Mouse (Mus musculus) ES-Bruce4 (cell line): Measurements from ENCODE around the gene Gm5089. TPM values are rescaled to one million over a fixed set of nuclear protein-coding genes. Genes with fewer than 3 reads are reported as not detected.

ENCODE experiments used
- H3K27ac ChIP-seq: 2 replicates; pipeline ENCODE4 v1.5.1; 2012; ENCODE audit warnings: low read length, inconsistent platforms; ENCODE audit not compliant: insufficient read depth
- H3K27me3 ChIP-seq: 2 replicates; pipeline ENCODE4 v1.6.1; 2012; ENCODE audit warnings: mild to moderate bottlenecking, low read length, inconsistent platforms; ENCODE audit not compliant: control insufficient read depth, poor library complexity, insufficient read depth, severe bottlenecking
- H3K36me3 ChIP-seq: 2 replicates; pipeline ENCODE4 v1.6.1; 2012; ENCODE audit warnings: inconsistent platforms, mild to moderate bottlenecking, low read length, moderate library complexity; ENCODE audit not compliant: control insufficient read depth, poor library complexity, insufficient read depth, severe bottlenecking
- H3K4me1 ChIP-seq: one replicate; pipeline ENCODE4 v1.8.1; 2011; ENCODE audit warnings: low read length; ENCODE audit not compliant: control insufficient read depth, insufficient read depth
- H3K4me3 ChIP-seq: 2 replicates; pipeline ENCODE4 v1.5.1; 2011; ENCODE audit warnings: low read depth, mild to moderate bottlenecking, low read length
- H3K9ac ChIP-seq: 2 replicates; pipeline ENCODE4 v1.6.1; 2012; ENCODE audit warnings: low read depth, mild to moderate bottlenecking, inconsistent platforms; ENCODE audit not compliant: poor library complexity, severe bottlenecking
- H3K9me3 ChIP-seq: replicated peaks from 2 replicates; pipeline ENCODE4 v1.6.1; 2012; ENCODE audit warnings: mild to moderate bottlenecking, low read length, inconsistent platforms; ENCODE audit not compliant: control insufficient read depth, poor library complexity, insufficient read depth, severe bottlenecking
- CTCF ChIP-seq: IDR thresholded peaks from one replicate; pipeline ENCODE4 v1.8.1; 2011; ENCODE audit warnings: low read depth, low read length
- EP300 ChIP-seq: IDR thresholded peaks from 2 replicates; pipeline ENCODE4 v1.6.1; 2011; ENCODE audit warnings: low read depth, low read length; ENCODE audit not compliant: insufficient read depth
- POLR2A ChIP-seq: IDR thresholded peaks from one replicate; pipeline ENCODE4 v1.8.1; 2011; ENCODE audit warnings: low read length; ENCODE audit not compliant: insufficient read depth
- polyA plus RNA-seq: library from polyadenylated mRNA; stranded (reverse); fragments of >200 nt; gene quantifications from 2 replicates; pipeline ENCODE4 v1.2.4, GENCODE M21; 2011; ENCODE audit warnings: low read depth; ENCODE audit not compliant: missing spikeins, insufficient read depth, insufficient read length

Gm5089 gene
- polyA plus RNA-seq, 1 experiment, result 0.40 TPM

DNA sequence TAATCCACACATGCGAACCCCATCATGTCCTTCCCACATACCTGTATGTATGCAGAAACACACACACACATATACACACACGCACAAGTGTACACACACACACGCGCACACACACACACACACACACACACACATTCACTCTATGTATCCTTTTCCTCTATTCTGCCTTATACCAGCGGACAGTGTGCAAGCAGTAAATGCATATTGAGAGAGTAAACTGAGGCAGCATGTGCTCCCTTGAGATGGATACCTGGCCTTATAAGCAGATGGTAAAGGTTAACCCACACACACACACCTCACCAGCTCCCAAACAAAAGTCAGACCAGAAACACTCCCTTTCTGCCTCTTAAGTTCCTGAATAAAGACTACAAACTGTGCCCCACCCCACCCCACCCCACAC, 65.2 kb downstream of the Gm5089 start:
- Histone ChIP-seq H3K27ac (no peak overlapping the region), H3K9ac (no peak overlapping the region), H3K9me3 (no peaks in the 10 kb centered on the region), H3K36me3 (no peaks in the 10 kb centered on the region), H3K4me1 (peaks cover 3% of the 10 kb centered on the region), H3K4me3 (no peak overlapping the region), H3K27me3 (no peaks in the 10 kb centered on the region; the same call in 1 of the 2 replicates)
- TF ChIP-seq CTCF (no peak), EP300 (no peak), POLR2A (no peak)

- H3K27ac ChIP-seq, result no peak overlapping the region
- TF ChIP-seq EP300 (no peak), POLR2A (no peak), CTCF (no peak)
- no peaks in the 10 kb centered on the region for H3K36me3 ChIP-seq
- no peaks in the 10 kb centered on the region; the same call in 1 of the 2 replicates for H3K27me3 ChIP-seq
- no peak overlapping the region for H3K9ac ChIP-seq
- H3K9me3 ChIP-seq, result no peaks in the 10 kb centered on the region
- H3K4me1 ChIP-seq, result peaks cover 3% of the 10 kb centered on the region
- no peak overlapping the region for H3K4me3 ChIP-seq
Observed at GRCm38 (mm10) chr14:122385238-122385534, 65.7 kb downstream of the Gm5089 start.

Other genes starting within 250 kb of the Gm5089 start
- gene Zic5, start 14.6 kb upstream of the Gm5089 start, polyA plus RNA-seq, result 24.8 and 26.6 TPM in 2 replicates
- gene Zic2, start 24.3 kb upstream of the Gm5089 start, polyA plus RNA-seq, result 25.2 and 27.0 TPM in 2 replicates
- gene Gm10837, start 39.5 kb upstream of the Gm5089 start, polyA plus RNA-seq, result not detected in 2 replicates
- gene Pcca, start 83.2 kb upstream of the Gm5089 start, polyA plus RNA-seq, result 25.1 and 32.7 TPM in 2 replicates